Mouse (Mus musculus): ENCODE results near the gene Pla2g12b. TPM values are rescaled to one million over a fixed set of nuclear protein-coding genes. Genes with fewer than 3 reads are reported as not detected.
"Not testable (repeated sequence)": the region's sequence is repeated elsewhere in the genome, so short reads cannot be mapped to it uniquely, and the experiment has no call there.

Gene Pla2g12b
- polyA plus RNA-seq, 1 experiment from 2014 or later, result 13.1 TPM

- no peak for ATAC-seq (ENCODE audit: insufficient read depth, low FRiP score)
- H3K27ac ChIP-seq (ENCODE audit: low read length), result no peak overlapping the region
- 82% methylated on average over 8 of the region's 8 CpGs for WGBS
- no peaks in the 10 kb centered on the region for H3K4me1 ChIP-seq (ENCODE audit: control insufficient read depth, insufficient read depth, low read length)
- H3K27me3 ChIP-seq (ENCODE audit: control insufficient read depth, insufficient read depth, low read length), result no peaks in the 10 kb centered on the region
- H3K4me2 ChIP-seq (ENCODE audit: low read depth, low read length), result no peak overlapping the region
- no peak overlapping the region for H3K4me3 ChIP-seq (replicated peaks; ENCODE audit: low read length)
- no peak overlapping the region for H3K9ac ChIP-seq (ENCODE audit: low read length)
- H3K9me3 ChIP-seq (replicated peaks; ENCODE audit: control insufficient read depth, low read length), result no peaks in the 10 kb centered on the region
- peaks cover 12% of the 10 kb centered on the region for H3K36me3 ChIP-seq (ENCODE audit: control insufficient read depth, insufficient read depth, low read length)
These were observed 34.7 kb upstream of the Pla2g12b start for GRCm38 (mm10) chr10:59368729-59369128.

- 82% methylated on average over 9 of the region's 9 CpGs for WGBS
- Histone ChIP-seq H3K4me1 (ENCODE audit: control insufficient read depth, insufficient read depth, low read length) (no peaks in the 10 kb centered on the region), H3K9me3 (replicated peaks; ENCODE audit: control insufficient read depth, low read length) (no peaks in the 10 kb centered on the region), H3K27ac (ENCODE audit: low read length) (no peak overlapping the region), H3K4me3 (replicated peaks; ENCODE audit: low read length) (no peak overlapping the region), H3K9ac (ENCODE audit: low read length) (no peak overlapping the region), H3K4me2 (ENCODE audit: low read depth, low read length) (no peak overlapping the region), H3K36me3 (ENCODE audit: control insufficient read depth, insufficient read depth, low read length) (peaks cover 12% of the 10 kb centered on the region), H3K27me3 (ENCODE audit: control insufficient read depth, insufficient read depth, low read length) (no peaks in the 10 kb centered on the region)
- no peak for ATAC-seq (ENCODE audit: insufficient read depth, low FRiP score)
These were observed 34.0 kb upstream of the Pla2g12b start for GRCm38 (mm10) chr10:59369426-59369825.

GRCm38 (mm10) chr10:59377906-59378305 is 25.6 kb upstream of the Pla2g12b start:
- 68% methylated on average over 10 of the region's 10 CpGs for WGBS
- no peak overlapping the region for H3K4me3 ChIP-seq (replicated peaks; ENCODE audit: low read length)
- H3K36me3 ChIP-seq (ENCODE audit: control insufficient read depth, insufficient read depth, low read length), result 0 out of 2 replicates have a peak, but pooled peaks cover 3% of the 10 kb centered on the region
- no peak overlapping the region; the same call in 1 of the 2 replicates for H3K27ac ChIP-seq (ENCODE audit: low read length)
- H3K9ac ChIP-seq (ENCODE audit: low read length), result no peak overlapping the region
- no peaks in the 10 kb centered on the region for H3K9me3 ChIP-seq (replicated peaks; ENCODE audit: control insufficient read depth, low read length)
- H3K27me3 ChIP-seq (ENCODE audit: control insufficient read depth, insufficient read depth, low read length), result no peaks in the 10 kb centered on the region
- no peak overlapping the region for H3K4me2 ChIP-seq (ENCODE audit: low read depth, low read length)
- no peak for ATAC-seq (ENCODE audit: insufficient read depth, low FRiP score)
- H3K4me1 ChIP-seq (ENCODE audit: control insufficient read depth, insufficient read depth, low read length), result no peaks in the 10 kb centered on the region

GRCm38 (mm10) chr10:59378728-59379127 is 24.7 kb upstream of the Pla2g12b start:
- ATAC-seq (ENCODE audit: insufficient read depth, low FRiP score), result no peak
- Histone ChIP-seq H3K4me1 (ENCODE audit: control insufficient read depth, insufficient read depth, low read length) (no peaks in the 10 kb centered on the region), H3K27ac (ENCODE audit: low read length) (no peak overlapping the region), H3K4me3 (replicated peaks; ENCODE audit: low read length) (no peak overlapping the region), H3K9ac (ENCODE audit: low read length) (no peak overlapping the region), H3K4me2 (ENCODE audit: low read depth, low read length) (no peak overlapping the region), H3K27me3 (ENCODE audit: control insufficient read depth, insufficient read depth, low read length) (no peaks in the 10 kb centered on the region), H3K36me3 (ENCODE audit: control insufficient read depth, insufficient read depth, low read length) (no peaks in the 10 kb centered on the region), H3K9me3 (replicated peaks; ENCODE audit: control insufficient read depth, low read length) (no peaks in the 10 kb centered on the region)
- WGBS, result 89% methylated on average over 4 of the region's 4 CpGs

- H3K27ac ChIP-seq (ENCODE audit: low read length), result no peak overlapping the region
- H3K4me1 ChIP-seq (ENCODE audit: control insufficient read depth, insufficient read depth, low read length), result no peaks in the 10 kb centered on the region
- no peak overlapping the region for H3K4me3 ChIP-seq (replicated peaks; ENCODE audit: low read length)
- no peaks in the 10 kb centered on the region for H3K9me3 ChIP-seq (replicated peaks; ENCODE audit: control insufficient read depth, low read length)
- no peak overlapping the region for H3K4me2 ChIP-seq (ENCODE audit: low read depth, low read length)
- H3K36me3 ChIP-seq (ENCODE audit: control insufficient read depth, insufficient read depth, low read length), result no peaks in the 10 kb centered on the region
- ATAC-seq (ENCODE audit: insufficient read depth, low FRiP score), result no peak
- 30% methylated on average over 3 of the region's 3 CpGs for WGBS
- no peaks in the 10 kb centered on the region for H3K27me3 ChIP-seq (ENCODE audit: control insufficient read depth, insufficient read depth, low read length)
- H3K9ac ChIP-seq (ENCODE audit: low read length), result no peak overlapping the region
These were observed 23.5 kb upstream of the Pla2g12b start for GRCm38 (mm10) chr10:59379927-59380326.

- H3K9me3 ChIP-seq (replicated peaks; ENCODE audit: control insufficient read depth, low read length), result no peaks in the 10 kb centered on the region
- no peaks in the 10 kb centered on the region for H3K4me1 ChIP-seq (ENCODE audit: control insufficient read depth, insufficient read depth, low read length)
- no peak overlapping the region for H3K4me2 ChIP-seq (ENCODE audit: low read depth, low read length)
- no peaks in the 10 kb centered on the region for H3K36me3 ChIP-seq (ENCODE audit: control insufficient read depth, insufficient read depth, low read length)
- H3K9ac ChIP-seq (ENCODE audit: low read length), result no peak overlapping the region
- no peaks in the 10 kb centered on the region for H3K27me3 ChIP-seq (ENCODE audit: control insufficient read depth, insufficient read depth, low read length)
- WGBS, result 53% methylated on average over 2 of the region's 2 CpGs
- ATAC-seq (ENCODE audit: insufficient read depth, low FRiP score), result no peak
- no peak overlapping the region for H3K4me3 ChIP-seq (replicated peaks; ENCODE audit: low read length)
- no peak overlapping the region for H3K27ac ChIP-seq (ENCODE audit: low read length)
These were observed 23.0 kb upstream of the Pla2g12b start for GRCm38 (mm10) chr10:59380411-59380821.

GRCm38 (mm10) chr10:59381563-59381962 is 21.9 kb upstream of the Pla2g12b start:
- not testable (repeated sequence) for H3K27ac ChIP-seq (ENCODE audit: low read length); H3K4me2 ChIP-seq (ENCODE audit: low read depth, low read length); H3K9me3 ChIP-seq (replicated peaks; ENCODE audit: control insufficient read depth, low read length); H3K4me1 ChIP-seq (ENCODE audit: control insufficient read depth, insufficient read depth, low read length); ATAC-seq (ENCODE audit: insufficient read depth, low FRiP score); H3K27me3 ChIP-seq (ENCODE audit: control insufficient read depth, insufficient read depth, low read length); H3K9ac ChIP-seq (ENCODE audit: low read length); H3K4me3 ChIP-seq (replicated peaks; ENCODE audit: low read length); H3K36me3 ChIP-seq (ENCODE audit: control insufficient read depth, insufficient read depth, low read length)
- WGBS, result 74% methylated on average over 5 of the region's 10 CpGs

- Histone ChIP-seq H3K4me1 (ENCODE audit: control insufficient read depth, insufficient read depth, low read length) (no peaks in the 10 kb centered on the region), H3K27ac (ENCODE audit: low read length) (no peak overlapping the region), H3K9me3 (replicated peaks; ENCODE audit: control insufficient read depth, low read length) (peaks cover 14% of the 10 kb centered on the region), H3K27me3 (ENCODE audit: control insufficient read depth, insufficient read depth, low read length) (no peaks in the 10 kb centered on the region), H3K9ac (ENCODE audit: low read length) (no peak overlapping the region), H3K36me3 (ENCODE audit: control insufficient read depth, insufficient read depth, low read length) (no peaks in the 10 kb centered on the region; the same call in 1 of the 2 replicates), H3K4me3 (replicated peaks; ENCODE audit: low read length) (no peak overlapping the region), H3K4me2 (ENCODE audit: low read depth, low read length) (no peak overlapping the region)
- WGBS, result 88% methylated on average over 7 of the region's 8 CpGs
- no peak for ATAC-seq (ENCODE audit: insufficient read depth, low FRiP score)
These were observed 16.5 kb upstream of the Pla2g12b start for GRCm38 (mm10) chr10:59386951-59387350.

- no peak overlapping the region for H3K9ac ChIP-seq (ENCODE audit: low read length)
- H3K9me3 ChIP-seq (replicated peaks; ENCODE audit: control insufficient read depth, low read length), result peaks cover 14% of the 10 kb centered on the region
- H3K36me3 ChIP-seq (ENCODE audit: control insufficient read depth, insufficient read depth, low read length), result no peaks in the 10 kb centered on the region; the same call in 1 of the 2 replicates
- WGBS, result 96% methylated on average over 3 of the region's 3 CpGs
- no peak overlapping the region for H3K4me3 ChIP-seq (replicated peaks; ENCODE audit: low read length)
- ATAC-seq (ENCODE audit: insufficient read depth, low FRiP score), result no peak
- H3K4me2 ChIP-seq (ENCODE audit: low read depth, low read length), result no peak overlapping the region
- no peaks in the 10 kb centered on the region for H3K27me3 ChIP-seq (ENCODE audit: control insufficient read depth, insufficient read depth, low read length)
- H3K27ac ChIP-seq (ENCODE audit: low read length), result no peak overlapping the region
- no peaks in the 10 kb centered on the region for H3K4me1 ChIP-seq (ENCODE audit: control insufficient read depth, insufficient read depth, low read length)
These were observed 13.8 kb upstream of the Pla2g12b start for GRCm38 (mm10) chr10:59389652-59390051.

GRCm38 (mm10) chr10:59391907-59392306 is 11.6 kb upstream of the Pla2g12b start:
- H3K27me3 ChIP-seq (ENCODE audit: control insufficient read depth, insufficient read depth, low read length), result no peaks in the 10 kb centered on the region
- no peak overlapping the region for H3K27ac ChIP-seq (ENCODE audit: low read length)
- WGBS, result 43% methylated on average over 4 of the region's 4 CpGs
- no peak overlapping the region for H3K4me2 ChIP-seq (ENCODE audit: low read depth, low read length)
- ATAC-seq (ENCODE audit: insufficient read depth, low FRiP score), result no peak
- H3K36me3 ChIP-seq (ENCODE audit: control insufficient read depth, insufficient read depth, low read length), result no peaks in the 10 kb centered on the region; the same call in 1 of the 2 replicates
- H3K9ac ChIP-seq (ENCODE audit: low read length), result no peak overlapping the region
- no peak overlapping the region for H3K4me3 ChIP-seq (replicated peaks; ENCODE audit: low read length)
- H3K9me3 ChIP-seq (replicated peaks; ENCODE audit: control insufficient read depth, low read length), result peaks cover 14% of the 10 kb centered on the region
- no peaks in the 10 kb centered on the region for H3K4me1 ChIP-seq (ENCODE audit: control insufficient read depth, insufficient read depth, low read length)

Measured in stomach, embryonic 16.5 days (tissue).